In genomic region chr3:79474911-79475310, GRCm38 (mm10) we compare ENCODE assay signal across 9 mouse cellular contexts.
DNase-seq lines count a peak whose midpoint lies in the region; ATAC-seq lines count a peak whose summit lies in the region.
"Had no signal": no experiment of that assay in that cellular context is flagged by ENCODE, and none has a peak within 500 bp of the region (broad histone marks: within the 10 kb centered on the region; RNA-seq: fewer than 3 reads in every experiment).

No protein-coding gene starts in this region.

- peak overlapping the region; percentile 62 for H3K27ac ChIP-seq in heart, embryonic 13.5 days (replicated peaks)
- H3K27ac ChIP-seq in heart, embryonic 10.5 days = no peak overlapping the region
- H3K27ac ChIP-seq in forebrain, embryonic 16.5 days (ENCODE audit: low read length) = peak overlapping the region; percentile 44
- no peak overlapping the region for H3K27ac ChIP-seq in hindbrain, embryonic 16.5 days (ENCODE audit: low read depth, low read length)
- no peak overlapping the region for H3K27ac ChIP-seq in neural tube, embryonic 12.5 days
- H3K27ac ChIP-seq: liver, embryonic 14.5 days had no signal

- peaks cover 17% of the 10 kb centered on the region for H3K4me1 ChIP-seq in heart, embryonic 13.5 days
- H3K4me1 ChIP-seq in heart, embryonic 10.5 days = peaks cover under 1% of the 10 kb centered on the region; the same call in 1 of the 2 replicates
- H3K4me1 ChIP-seq in forebrain, embryonic 16.5 days (replicated peaks; ENCODE audit: control insufficient read depth, insufficient read depth, low read length) = peaks cover 16% of the 10 kb centered on the region
- H3K4me1 ChIP-seq in hindbrain, embryonic 16.5 days (ENCODE audit: control insufficient read depth, insufficient read depth, low read depth, low read length) = peaks cover 7% of the 10 kb centered on the region; the same call in 1 of the 2 replicates
- H3K4me1 ChIP-seq in neural tube, embryonic 12.5 days = no peaks in the 10 kb centered on the region

- no peak overlapping the region for H3K4me2 ChIP-seq in heart, embryonic 13.5 days
- H3K4me2 ChIP-seq in forebrain, embryonic 16.5 days (ENCODE audit: low read length) = no peak overlapping the region
- H3K4me2 ChIP-seq in hindbrain, embryonic 16.5 days (ENCODE audit: low read length) = no peak overlapping the region
- no peak overlapping the region for H3K4me2 ChIP-seq in neural tube, embryonic 12.5 days (replicated peaks)

- H3K4me3 ChIP-seq in heart, embryonic 13.5 days = no peak overlapping the region
- no peak overlapping the region for H3K4me3 ChIP-seq in heart, embryonic 10.5 days
- no peak overlapping the region for H3K4me3 ChIP-seq in forebrain, embryonic 16.5 days (replicated peaks; ENCODE audit: low read length)
- no peak overlapping the region for H3K4me3 ChIP-seq in hindbrain, embryonic 16.5 days (ENCODE audit: low read length)
- H3K4me3 ChIP-seq in neural tube, embryonic 12.5 days = no peak overlapping the region

- H3K36me3 ChIP-seq in heart, embryonic 13.5 days = peaks cover 35% of the 10 kb centered on the region
- peaks cover 41% of the 10 kb centered on the region for H3K36me3 ChIP-seq in heart, embryonic 10.5 days
- H3K36me3 ChIP-seq in forebrain, embryonic 16.5 days (ENCODE audit: control insufficient read depth, insufficient read depth) = no peaks in the 10 kb centered on the region
- H3K36me3 ChIP-seq in hindbrain, embryonic 16.5 days (ENCODE audit: control insufficient read depth, insufficient read depth, low read length) = 0 out of 2 replicates have a peak, but pooled peaks cover 2% of the 10 kb centered on the region
- peaks cover 21% of the 10 kb centered on the region for H3K36me3 ChIP-seq in neural tube, embryonic 12.5 days

- H3K9ac ChIP-seq in heart, embryonic 13.5 days = no peak overlapping the region
- H3K9ac ChIP-seq in forebrain, embryonic 16.5 days (replicated peaks; ENCODE audit: low read depth, low read length) = no peak overlapping the region
- H3K9ac ChIP-seq in hindbrain, embryonic 16.5 days (ENCODE audit: low read depth, low read length) = no peak overlapping the region
- no peak overlapping the region for H3K9ac ChIP-seq in neural tube, embryonic 12.5 days
- H3K9ac ChIP-seq: liver, embryonic 14.5 days had no signal

- no peak for DNase-seq in heart, embryonic 10.5 days (ENCODE audit: low spot score)
- DNase-seq in spleen, postnatal 14 days (ENCODE audit: low spot score in 2 of 2) = no peak
- DNase-seq in c-Kit-positive CD71-positive TER-119-positive erythroid progenitor cells, embryonic 14.5 days (ENCODE audit: low spot score) = no peak
- DNase-seq: kidney, postnatal 10 days had no signal

- no peaks in the 10 kb centered on the region for H3K9me3 ChIP-seq in heart, embryonic 13.5 days
- H3K9me3 ChIP-seq in heart, embryonic 10.5 days = no peaks in the 10 kb centered on the region
- H3K9me3 ChIP-seq in forebrain, embryonic 16.5 days (ENCODE audit: control insufficient read depth, low read length) = no peaks in the 10 kb centered on the region
- no peaks in the 10 kb centered on the region for H3K9me3 ChIP-seq in hindbrain, embryonic 16.5 days (ENCODE audit: control insufficient read depth, low read length)
- H3K9me3 ChIP-seq in neural tube, embryonic 12.5 days = no peaks in the 10 kb centered on the region

- no peak for ATAC-seq in heart, embryonic 13.5 days (ENCODE audit: extremely low read depth, insufficient number of reproducible peaks, low FRiP score, low TSS enrichment)
- ATAC-seq in forebrain, embryonic 16.5 days = peak; percentile 93
- peak; percentile 63 for ATAC-seq in hindbrain, embryonic 16.5 days
- ATAC-seq in neural tube, embryonic 12.5 days (ENCODE audit: low FRiP score, low read depth) = peak; percentile 79; the same call in 1 of the 2 replicates

- WGBS in heart, embryonic 13.5 days = 75% methylated on average over 4 of the region's 4 CpGs
- WGBS in heart, embryonic 10.5 days = 86% methylated on average over 4 of the region's 4 CpGs
- 11% methylated on average over 4 of the region's 4 CpGs for WGBS in forebrain, embryonic 16.5 days
- 29% methylated on average over 4 of the region's 4 CpGs for WGBS in hindbrain, embryonic 16.5 days
- WGBS in neural tube, embryonic 12.5 days = 39% methylated on average over 4 of the region's 4 CpGs

- H3K27me3 ChIP-seq in heart, embryonic 13.5 days (replicated peaks) = no peaks in the 10 kb centered on the region
- no peaks in the 10 kb centered on the region for H3K27me3 ChIP-seq in heart, embryonic 10.5 days (ENCODE audit: insufficient read depth, poor library complexity, severe bottlenecking)
- no peaks in the 10 kb centered on the region for H3K27me3 ChIP-seq in forebrain, embryonic 16.5 days (replicated peaks; ENCODE audit: control insufficient read depth, insufficient read depth, low read length)
- H3K27me3 ChIP-seq in hindbrain, embryonic 16.5 days (replicated peaks; ENCODE audit: control insufficient read depth, insufficient read depth, low read length) = no peaks in the 10 kb centered on the region
- H3K27me3 ChIP-seq in neural tube, embryonic 12.5 days (replicated peaks) = no peaks in the 10 kb centered on the region

Comparison
In these comparisons a context has a peak if more than half of its experiments do, and no peak if none do; other contexts are left out.
1. H3K27ac ChIP-seq: peak in heart, embryonic 13.5 days (single experiment) and forebrain, embryonic 16.5 days (single experiment); none in heart, embryonic 10.5 days (single experiment), hindbrain, embryonic 16.5 days (single experiment) and neural tube, embryonic 12.5 days (single experiment).